Mouse (Mus musculus): ENCODE measurements around the gene Adcyap1r1.

Gene Adcyap1r1

GRCm38 (mm10) chr6:55448976-55449678 lies 2.7 kb upstream of the Adcyap1r1 start:
- no peak for DNase-seq (ENCODE audit: low read depth, low spot score)

DNA sequence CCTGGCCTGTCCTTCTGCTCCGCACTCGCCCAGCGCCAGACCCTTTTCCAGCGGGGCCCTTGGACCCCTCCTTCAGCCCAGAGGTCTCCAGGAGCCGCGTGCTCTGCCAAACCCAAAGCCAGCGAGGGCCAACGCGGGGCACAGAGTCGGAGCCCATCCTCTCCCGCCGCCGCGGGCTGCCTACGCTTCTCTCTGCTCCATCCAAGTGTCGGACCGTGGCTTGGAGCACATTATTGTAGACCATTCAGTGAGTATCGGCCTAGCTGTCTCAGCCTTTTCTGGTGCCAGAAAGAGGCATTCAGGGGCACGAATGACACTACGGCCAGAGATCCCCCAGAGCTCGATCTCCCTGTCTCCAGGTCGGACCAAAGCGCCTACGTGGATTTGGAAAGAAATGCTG lies 603 bp downstream of the Adcyap1r1 start:
- peak; percentile 49 for DNase-seq (ENCODE audit: low read depth, low spot score)

- DNase-seq (ENCODE audit: low read depth, low spot score), result peak; percentile 47
These were observed 1.8 kb downstream of the Adcyap1r1 start for GRCm38 (mm10) chr6:55453548-55453947.

DNA sequence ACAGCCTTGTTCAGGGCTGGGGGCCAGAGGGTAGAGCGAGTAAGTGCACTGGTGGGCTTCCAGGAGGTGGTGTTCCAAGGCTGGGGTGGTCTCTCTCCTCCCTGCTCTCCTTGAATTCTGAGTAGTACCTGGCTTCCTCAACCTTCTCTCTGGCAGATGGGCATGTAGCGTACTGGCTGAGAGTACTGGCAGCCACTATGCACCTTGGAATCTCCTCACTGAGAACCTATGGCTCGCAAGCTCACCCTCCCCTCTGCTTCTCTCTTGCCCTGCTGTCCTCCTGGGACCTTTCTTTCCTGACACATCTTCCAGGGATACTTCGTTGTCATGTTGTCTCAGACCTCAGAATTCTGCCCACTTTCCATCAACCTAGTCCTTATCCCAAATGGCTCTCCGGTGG lies 3.9 kb downstream of the Adcyap1r1 start:
- peak; percentile 64 for DNase-seq (ENCODE audit: low read depth, low spot score)

GRCm38 (mm10) chr6:55457727-55458126 lies 5.9 kb downstream of the Adcyap1r1 start:
- no peak for DNase-seq (ENCODE audit: low read depth, low spot score)

DNA sequence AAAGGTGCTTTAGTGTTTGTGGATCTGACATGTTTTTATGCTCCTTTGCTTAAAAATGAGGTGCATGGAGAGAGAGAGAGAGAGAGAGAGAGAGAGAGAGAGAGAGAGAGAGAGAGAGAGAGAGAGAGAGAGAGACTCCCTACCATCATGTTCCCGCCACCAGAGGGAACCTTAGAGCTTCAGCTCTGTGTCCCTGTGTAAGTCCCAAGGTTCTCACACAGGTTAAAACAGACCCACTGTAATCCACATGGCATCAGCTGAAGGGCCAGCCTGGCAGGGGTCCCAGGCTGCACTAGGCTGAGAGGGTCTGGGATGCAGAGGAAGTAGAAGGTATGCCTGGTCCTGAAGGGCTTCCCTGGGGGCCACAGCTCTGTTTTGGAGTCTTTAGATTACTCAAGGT lies 6.4 kb downstream of the Adcyap1r1 start:
- DNase-seq (ENCODE audit: low read depth, low spot score), result peak; percentile 76

DNA sequence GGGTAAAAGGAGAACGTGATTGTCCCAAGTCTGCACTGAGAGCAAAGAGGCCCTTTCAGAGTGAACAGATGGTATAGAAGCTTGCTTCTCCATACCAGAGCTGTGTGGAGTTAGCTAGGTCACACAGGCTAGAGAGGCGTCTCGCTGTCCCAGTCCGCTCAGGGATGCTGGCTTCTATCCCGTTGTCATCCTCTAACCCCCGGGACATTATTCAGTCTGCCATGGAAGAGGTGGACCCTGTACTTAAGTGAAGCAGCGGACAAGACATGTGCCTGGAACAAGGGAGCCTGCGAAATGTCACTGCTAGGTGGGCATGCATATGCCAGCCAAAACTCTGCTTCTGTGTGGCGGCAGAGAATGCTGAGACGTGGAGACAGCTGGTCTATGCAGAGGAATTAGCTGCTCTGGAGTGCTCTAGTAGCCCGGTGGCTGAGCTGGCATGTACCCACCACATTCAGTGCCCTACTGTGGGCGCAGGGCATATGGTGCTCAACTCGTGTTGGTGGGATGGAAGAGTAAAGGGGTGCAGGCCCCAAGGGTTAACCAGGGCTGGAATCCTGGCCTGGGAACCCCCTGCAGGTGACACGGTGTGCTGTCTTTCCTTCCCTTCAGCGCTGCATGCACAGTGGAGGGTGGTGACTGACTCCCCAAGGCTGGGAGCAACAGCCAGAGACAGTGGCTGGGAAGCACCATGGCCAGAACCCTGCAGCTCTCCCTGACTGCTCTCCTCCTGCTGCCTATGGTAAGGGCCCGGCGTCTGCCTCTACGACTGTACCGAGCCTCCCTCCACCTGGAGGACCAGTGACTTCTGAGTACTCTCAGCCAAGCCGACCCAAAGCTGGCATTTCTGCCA lies 8.0 kb downstream of the Adcyap1r1 start:
- peak; percentile 73 for DNase-seq (ENCODE audit: low read depth, low spot score)

- DNase-seq (ENCODE audit: low read depth, low spot score), result peak; percentile 63
These were observed 9.4 kb downstream of the Adcyap1r1 start for GRCm38 (mm10) chr6:55461141-55461540.

DNA sequence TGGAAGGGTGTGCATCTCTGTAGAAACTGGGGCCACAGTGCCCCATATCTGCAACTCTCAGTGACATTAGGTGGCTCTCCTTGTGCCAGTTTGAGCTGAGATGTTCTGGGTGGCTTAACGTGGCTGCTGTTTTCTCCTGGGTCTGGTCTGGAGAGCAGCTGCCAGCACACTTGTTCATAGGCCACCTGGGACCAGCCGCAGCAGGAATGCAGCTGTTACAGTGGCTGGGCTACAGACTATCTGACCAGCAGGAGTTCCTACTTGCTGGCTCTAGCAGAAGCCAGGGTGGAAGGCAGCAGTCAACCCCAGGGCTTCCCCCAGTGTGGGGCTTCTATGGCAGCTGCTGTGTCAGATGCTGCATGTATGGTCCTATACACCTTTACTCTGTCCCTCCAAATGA lies 9.9 kb downstream of the Adcyap1r1 start:
- DNase-seq (ENCODE audit: low read depth, low spot score), result no peak

DNA sequence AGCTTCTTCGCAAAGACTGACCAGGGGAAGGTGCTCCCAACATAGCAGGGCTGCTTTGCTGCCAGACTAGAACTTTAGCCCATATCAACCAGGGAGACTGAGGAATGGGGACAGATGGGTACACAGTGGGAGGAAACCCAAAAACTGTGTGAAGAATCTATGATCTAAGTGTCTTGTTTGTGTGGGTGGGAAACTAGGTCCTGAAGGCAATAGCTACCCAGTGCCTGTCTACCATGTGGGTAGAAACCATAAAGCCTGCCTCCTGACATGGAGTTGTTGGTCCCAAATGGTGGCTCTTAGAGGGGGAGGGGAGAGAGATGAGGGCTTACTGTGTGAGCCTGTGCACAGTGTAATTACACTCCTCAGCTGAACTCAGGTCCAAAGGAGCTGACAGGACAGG lies 10.6 kb downstream of the Adcyap1r1 start:
- DNase-seq (ENCODE audit: low read depth, low spot score), result peak; percentile 68

DNA sequence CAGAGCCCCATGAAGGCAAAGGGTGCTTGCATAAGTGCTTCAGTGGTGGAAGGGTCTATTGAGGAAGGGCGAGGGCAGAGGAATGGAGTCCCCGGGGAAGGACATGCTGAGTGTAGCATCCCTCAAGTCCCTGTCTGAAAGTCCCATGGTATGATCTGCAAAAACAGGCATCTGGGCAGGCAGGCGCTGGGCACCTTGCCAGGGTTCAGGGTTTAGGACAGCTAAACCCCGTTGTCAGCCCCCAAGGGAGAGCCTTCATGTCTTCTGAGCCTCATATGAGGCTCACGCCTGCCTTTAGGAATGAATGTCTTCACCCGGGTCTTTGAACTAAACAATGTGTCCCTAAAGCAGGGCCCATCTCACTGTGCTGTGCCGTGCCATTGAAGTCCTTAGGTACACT lies 12.2 kb downstream of the Adcyap1r1 start:
- no peak for DNase-seq (ENCODE audit: low read depth, low spot score)

- DNase-seq (ENCODE audit: low read depth, low spot score), result peak; percentile 48
These were observed 13.5 kb downstream of the Adcyap1r1 start for GRCm38 (mm10) chr6:55465311-55465710.

GRCm38 (mm10) chr6:55466301-55466761 lies 14.6 kb downstream of the Adcyap1r1 start:
- DNase-seq (ENCODE audit: low read depth, low spot score), result no peak

- no peak for DNase-seq (ENCODE audit: low read depth, low spot score)
These were observed 18.9 kb downstream of the Adcyap1r1 start for GRCm38 (mm10) chr6:55470691-55471090.

DNA sequence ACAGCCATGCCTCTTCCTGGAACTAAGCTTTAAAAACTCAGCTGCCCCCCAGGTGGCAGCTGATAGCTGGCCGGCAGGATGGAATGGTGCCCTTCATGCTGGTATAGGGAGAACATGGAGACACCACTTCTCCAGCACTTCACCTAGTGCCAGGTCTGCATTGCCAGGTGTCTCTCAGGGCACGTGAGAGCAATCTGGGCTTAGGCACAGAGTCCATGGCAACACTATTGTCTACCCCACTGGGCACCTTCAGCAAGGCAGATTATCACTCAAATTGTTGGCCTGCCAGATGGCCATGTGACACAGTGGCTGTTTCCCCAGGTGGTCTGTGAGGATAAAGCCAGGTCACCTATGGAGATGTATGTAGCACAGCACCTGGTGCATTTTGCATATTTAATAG lies 20.6 kb downstream of the Adcyap1r1 start:
- peak; percentile 69 for DNase-seq (ENCODE audit: low read depth, low spot score)

- no peak for DNase-seq (ENCODE audit: low read depth, low spot score)
These were observed 29.2 kb downstream of the Adcyap1r1 start for GRCm38 (mm10) chr6:55480988-55481387.

GRCm38 (mm10) chr6:55482471-55482870 lies 30.7 kb downstream of the Adcyap1r1 start:
- peak; percentile 47 for DNase-seq (ENCODE audit: low read depth, low spot score)

DNA sequence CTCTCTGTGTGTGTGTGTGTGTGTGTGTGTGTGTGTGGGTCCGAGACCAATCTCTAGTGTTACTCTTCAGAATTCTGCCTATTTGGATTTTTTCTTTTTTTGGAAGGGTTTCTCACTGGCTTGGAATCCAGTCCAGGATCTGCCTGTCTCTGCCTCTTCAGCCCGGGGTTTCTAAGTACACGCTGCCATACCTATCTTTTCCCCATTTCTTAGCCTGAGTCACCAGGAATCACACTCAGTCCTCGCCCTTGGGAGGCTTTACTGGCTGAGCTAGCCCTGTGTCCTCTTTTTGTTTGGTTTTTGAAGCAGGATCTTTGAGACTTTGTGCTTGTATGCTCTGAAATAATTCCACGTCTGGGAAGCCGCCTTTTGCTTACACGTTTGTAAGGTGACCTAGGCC lies 31.6 kb downstream of the Adcyap1r1 start:
- DNase-seq (ENCODE audit: low read depth, low spot score), result peak; percentile 61

- DNase-seq (ENCODE audit: low read depth, low spot score), result peak; percentile 92
These were observed 32.4 kb downstream of the Adcyap1r1 start for GRCm38 (mm10) chr6:55484224-55484623.

GRCm38 (mm10) chr6:55485216-55485615 lies 33.4 kb downstream of the Adcyap1r1 start:
- no peak for DNase-seq (ENCODE audit: low read depth, low spot score)

GRCm38 (mm10) chr6:55487726-55488125 lies 35.9 kb downstream of the Adcyap1r1 start:
- no peak for DNase-seq (ENCODE audit: low read depth, low spot score)

GRCm38 (mm10) chr6:55496201-55496600 lies 44.4 kb downstream of the Adcyap1r1 start:
- DNase-seq (ENCODE audit: low read depth, low spot score), result peak; percentile 51

DNA sequence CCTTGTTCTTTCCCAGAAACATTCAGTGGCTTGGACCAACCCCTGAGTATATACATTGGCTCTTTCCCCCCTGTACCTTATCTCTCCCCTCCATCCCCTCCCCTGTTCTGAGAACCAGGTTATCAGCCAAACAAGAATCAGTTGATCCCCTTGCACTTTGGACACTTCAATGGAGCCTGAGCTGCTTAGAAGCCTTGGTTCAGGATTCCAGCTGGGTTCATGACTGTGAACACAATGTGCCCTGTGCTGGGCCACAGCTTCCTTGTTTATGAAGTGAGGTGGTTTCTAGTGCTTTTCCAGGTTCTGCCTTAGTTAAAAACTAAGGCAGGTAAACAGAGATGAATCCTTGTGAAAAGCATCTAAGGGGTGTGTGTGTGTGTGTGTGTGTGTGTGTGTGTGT lies 47.0 kb downstream of the Adcyap1r1 start:
- no peak for DNase-seq (ENCODE audit: low read depth, low spot score)
